Mouse (Mus musculus) frontal cortex, postnatal 14 days (tissue): ENCODE measurements around the gene A930017K11Rik.
A peak's percentile ranks its signal among the peaks of the same experiment; 100 is the strongest.

Source experiments
- DNase-seq, 2 experiments: peaks; one replicate each; pipeline ENCODE4 v3.0.0; 2022; ENCODE audit warnings: low spot score in 2 of 2

Gene A930017K11Rik

DNA sequence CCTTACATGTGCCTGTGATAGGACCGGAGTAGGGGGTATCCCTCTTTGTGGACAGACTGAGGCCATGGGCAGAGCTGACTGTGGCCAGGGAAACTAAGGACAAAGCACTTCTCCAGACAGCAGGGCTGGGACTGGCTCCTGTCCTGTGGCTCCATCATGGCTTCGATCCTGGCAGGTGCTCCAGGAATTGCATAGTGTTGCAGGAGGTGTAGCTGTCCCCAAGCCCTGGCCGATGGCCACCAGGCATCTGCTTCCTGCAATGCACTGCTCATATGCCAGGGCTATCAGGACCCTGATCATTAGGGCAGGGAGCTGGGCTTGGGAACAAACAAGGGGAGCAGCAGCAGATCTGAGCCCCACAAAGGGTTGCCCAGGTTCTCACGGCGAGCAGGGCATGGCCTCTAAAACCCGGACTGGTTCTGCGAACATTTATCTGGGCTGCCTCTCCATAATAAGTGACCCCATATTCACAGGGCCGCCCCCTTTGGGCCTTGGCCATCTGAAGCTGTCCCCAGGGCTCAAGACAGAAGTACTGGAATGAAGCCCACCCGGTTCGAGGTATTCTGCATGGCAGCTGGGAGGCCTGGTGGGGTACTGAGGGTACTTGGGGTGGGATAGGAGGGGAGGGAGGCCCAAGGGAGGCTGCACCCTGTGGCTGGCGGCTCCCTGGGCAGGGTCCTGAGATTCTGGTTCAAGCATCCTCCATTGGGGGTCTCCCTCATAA lies 6.6 kb upstream of the A930017K11Rik start:
- DNase-seq: no peak

DNA sequence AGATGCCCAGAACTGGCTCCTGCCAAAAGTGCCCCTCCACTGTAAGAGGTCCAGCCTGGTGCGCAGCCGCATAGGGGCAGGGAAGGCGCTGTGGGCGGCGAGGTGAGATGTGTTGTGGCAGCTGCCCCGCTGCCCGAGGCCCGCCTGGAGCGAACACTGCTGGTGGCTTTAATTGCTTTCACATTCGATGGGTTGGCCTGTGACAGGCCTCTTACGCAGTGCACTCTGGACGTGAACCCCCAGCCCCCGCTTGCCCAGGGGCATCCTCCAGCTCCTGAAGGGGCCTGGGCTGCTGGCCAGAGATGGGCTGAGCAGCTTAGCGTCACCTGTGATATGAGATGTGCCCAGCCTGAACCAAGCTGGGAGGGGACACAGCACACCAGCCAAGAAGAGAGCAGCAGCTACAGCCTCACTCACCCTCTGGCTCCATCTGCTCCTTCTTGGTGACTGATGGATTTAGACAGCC lies 5.3 kb upstream of the A930017K11Rik start:
- no peak for DNase-seq

DNA sequence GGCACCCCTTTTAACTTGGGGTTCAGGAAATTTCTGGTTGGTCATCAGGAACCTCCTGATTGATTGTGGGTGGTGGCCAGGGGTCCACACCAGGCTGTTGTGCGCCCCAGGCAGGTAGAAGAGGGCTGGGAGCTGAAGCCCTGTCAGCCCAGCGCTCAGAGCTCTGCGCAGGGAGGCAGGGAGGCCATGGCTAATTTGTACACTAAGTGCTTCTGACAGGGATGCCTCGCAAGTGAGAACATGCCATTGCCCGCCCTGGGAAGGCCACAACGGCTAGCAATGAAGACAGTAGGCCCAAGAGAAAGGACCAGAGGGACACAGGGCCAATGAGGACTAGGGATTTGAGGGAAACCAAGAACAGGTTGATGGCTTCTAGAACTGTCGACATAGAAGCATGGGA lies 4.3 kb upstream of the A930017K11Rik start:
- no peak for DNase-seq

DNA sequence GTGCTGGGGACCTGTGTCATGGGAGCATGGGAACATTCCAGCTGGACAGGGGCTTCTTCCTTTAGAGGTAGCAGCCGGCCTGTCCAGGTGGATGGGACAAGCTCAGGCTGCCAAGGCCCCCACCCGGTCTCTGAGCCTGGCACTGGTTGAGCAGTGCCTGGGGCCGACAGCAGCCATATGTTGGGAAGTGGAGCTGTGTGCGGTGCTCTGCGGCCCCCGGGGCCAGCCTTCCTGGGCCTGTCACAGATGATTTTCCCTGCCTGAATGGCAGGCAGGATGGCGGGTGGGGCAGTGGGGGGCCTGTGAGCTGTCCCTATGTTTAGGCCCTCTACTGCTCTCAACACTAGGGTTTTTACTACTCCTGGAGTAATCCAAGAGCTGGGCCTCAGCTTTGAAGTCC lies 3.8 kb upstream of the A930017K11Rik start:
- no peak for DNase-seq

DNA sequence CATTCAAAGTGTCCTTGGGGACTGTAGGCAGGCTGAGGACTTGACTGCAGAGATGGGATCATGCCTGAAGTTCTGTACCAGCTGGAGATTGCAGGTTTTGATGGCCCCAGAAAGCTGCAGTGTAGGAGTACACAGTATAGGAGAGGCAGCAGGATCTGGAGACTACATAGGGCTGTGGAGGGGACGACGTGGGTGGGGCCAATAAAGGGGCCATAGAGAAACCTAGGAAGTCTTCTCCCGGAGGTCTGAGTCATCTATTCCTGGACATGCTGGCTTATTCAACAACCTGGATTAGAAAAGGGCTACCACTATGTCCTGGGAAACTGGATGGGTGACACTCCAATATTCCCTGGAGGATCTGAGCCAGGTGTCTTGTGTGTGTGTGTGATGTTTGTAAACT lies 3.4 kb upstream of the A930017K11Rik start:
- no peak for DNase-seq

DNA sequence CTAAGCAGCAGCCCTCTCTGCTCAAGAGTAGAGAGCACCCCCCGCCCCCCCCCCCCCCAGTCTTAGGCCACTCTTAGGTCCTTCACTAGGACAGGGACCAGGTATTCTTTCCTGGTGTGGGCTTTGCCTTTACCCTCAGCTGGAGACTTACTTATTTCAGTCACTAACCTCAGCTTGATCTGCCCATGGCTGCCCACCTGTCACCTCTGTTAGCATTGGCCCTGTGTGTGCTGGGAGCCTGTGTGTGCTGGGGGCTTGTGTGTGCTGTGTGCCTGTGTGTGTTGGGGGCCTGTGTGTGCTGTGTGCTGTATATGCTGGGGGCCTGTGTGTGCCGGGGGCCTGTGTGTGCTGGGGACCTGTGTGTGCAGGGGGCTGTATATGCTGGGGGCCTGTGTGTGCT lies 2.3 kb upstream of the A930017K11Rik start:
- no peak for DNase-seq

DNA sequence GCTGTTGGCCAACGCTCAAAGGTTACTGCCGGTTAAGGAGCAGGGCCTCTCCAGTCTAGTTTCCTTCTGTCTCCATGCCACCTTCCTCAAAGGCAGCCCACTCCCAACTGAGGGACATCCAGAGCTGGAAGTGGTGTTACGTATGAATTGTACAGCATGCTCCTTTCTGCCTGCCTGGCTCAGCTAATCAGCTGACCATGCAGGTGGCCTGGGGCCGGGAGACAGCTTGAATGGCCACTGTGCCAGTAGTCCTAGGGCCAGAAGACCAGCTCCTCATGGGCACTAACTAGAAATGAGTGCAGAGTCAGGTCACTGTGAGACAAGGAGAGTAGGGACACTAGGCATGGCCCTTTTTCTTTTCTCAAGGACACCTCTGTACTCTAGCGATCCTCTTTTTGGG lies 796 bp upstream of the A930017K11Rik start:
- DNase-seq: no peak

DNA sequence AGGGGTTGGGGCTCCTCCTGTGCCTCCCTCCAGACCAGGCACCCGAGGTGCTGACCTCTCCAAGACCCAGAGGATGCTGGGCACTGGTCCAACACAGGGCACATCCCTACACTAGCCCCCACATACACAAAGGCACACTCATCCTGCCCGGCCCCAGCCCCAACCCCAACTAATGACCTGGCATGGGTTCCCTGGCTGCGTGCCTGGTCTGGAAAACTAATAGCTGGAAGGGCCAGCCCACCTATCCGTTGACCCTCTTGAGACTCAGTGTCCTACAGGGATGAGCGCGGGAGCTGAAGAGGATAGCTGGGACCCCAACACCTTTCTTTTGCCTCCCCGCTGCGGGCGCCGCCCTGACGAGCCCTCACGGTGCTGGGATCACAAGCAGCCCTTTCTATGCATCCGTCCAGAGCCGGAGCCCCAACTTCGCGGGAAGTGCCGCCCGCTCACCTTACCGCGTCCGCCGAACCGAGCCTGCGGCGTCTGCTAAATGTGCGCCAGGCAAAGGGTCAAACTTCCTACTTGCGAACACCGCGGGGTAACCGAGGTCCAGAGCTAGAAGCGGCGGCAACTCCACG lies 1.1 kb downstream of the A930017K11Rik start:
- DNase-seq: no peak

DNA sequence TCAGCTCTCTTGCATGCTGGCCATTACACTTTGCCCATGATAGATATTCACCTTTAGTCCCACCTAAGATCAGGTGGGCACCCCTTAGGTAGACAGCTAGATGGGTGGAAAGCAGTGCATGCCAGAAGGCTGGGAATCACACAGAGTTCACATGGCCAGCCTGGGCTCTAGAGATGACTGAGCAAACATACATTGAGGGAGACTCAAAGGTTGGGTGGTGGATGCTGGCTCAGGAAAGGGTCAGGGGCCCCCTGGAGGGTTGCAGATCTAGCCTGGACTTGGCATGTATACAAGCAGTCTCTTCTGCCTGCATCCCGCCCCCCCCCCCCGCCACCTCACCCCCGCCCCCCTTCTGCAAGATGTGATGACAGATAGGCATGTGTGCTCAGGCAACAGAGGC lies 1.7 kb downstream of the A930017K11Rik start:
- no peak for DNase-seq

DNA sequence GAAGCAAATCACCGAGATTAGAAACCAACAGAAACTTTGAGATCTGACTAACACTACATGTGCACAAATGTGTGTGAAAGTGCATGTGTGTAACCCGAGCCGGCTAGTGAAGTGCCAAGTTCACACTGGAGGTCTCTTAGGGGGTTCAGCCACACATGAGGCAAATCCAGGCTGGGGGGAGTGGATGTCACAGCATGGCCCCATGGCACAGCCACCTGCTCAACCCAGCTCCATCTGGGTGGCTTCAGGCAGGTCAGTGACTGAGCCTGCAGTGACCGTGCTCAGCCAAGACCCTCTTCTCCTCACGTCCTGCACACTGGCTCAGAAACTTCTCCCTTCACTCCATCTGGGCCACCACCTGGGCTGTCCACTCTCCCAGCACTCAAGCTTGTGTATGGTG lies 2.4 kb downstream of the A930017K11Rik start:
- DNase-seq: no peak

DNA sequence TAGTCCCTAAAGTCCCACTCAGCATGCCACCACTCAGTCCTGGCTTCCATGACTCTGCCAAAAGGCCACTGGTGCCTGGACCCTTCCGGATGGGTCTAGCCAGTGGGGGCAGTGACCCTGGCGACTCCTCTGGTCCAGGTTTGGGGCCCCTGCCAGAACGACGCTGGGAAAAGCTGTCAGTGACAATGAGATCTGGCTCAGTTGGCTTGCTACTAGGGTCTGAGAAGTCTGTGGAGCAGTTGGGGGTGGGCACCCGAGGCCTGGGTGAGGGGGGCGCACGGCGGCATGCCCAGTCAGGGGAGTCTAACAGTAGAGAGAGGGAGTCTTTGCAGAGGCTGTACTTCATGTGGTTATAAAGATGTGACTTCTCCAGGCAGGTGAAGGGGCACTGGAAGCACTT lies 4.3 kb downstream of the A930017K11Rik start:
- DNase-seq: no peak

DNA sequence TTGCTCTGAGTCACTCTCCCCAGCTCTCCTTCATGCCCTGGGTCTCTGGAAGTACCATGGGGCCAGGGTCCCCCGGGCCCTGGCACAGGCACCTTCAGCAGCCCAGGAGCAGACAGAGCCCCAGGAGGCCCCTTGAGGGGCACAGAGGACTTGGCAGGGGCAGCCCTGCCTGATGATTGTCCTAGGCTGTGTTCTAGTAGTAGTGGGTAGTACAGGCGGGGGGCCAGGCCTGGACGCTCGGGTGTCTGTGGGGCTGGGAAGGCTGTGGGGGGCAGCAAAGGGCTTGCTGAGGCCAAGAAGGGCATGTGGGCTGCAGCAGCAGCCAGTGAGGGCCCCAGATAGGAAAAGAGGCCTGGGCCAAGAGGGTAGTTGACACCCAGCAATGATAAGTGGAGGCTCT lies 4.8 kb downstream of the A930017K11Rik start:
- no peak for DNase-seq

DNA sequence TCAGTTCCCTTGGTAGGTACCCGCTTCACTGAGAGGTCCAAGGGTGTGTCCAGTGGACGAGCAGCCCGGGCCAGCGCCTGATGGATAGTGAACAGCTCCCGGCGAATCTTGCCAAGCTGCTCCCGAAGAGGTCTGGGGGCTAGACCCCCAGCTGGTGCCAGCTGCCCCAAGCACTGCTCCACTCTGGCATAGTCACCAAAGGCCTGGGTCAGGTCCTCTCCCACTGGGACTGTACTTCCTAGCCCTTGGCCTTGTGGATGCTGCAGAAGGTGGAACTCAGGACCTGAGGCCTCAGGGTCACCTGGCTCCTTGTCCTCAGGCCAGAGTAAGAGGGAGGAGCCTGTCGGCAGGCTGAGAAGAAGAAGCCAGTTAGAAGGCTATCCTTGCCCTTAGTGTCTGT lies 5.5 kb downstream of the A930017K11Rik start:
- no peak for DNase-seq

DNA sequence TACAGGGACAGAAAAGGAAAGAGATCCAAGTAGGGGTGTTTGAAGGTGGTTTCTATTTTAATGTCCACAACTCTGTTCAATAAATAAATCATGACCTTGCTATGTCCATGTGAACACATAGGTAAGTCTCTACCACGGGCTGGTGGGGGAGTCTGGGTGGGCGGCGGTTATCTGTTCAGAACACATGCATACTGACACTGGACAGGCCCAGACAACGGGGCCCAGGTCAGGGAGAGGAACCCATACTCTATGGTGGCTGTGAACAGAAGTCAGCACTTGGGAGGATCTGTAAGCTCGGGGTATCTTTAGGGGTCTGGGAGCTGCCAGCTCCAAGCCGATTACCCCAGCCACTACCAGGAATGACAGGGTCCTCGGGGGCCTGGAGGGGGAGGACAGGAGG lies 6.0 kb downstream of the A930017K11Rik start:
- DNase-seq: no peak

DNA sequence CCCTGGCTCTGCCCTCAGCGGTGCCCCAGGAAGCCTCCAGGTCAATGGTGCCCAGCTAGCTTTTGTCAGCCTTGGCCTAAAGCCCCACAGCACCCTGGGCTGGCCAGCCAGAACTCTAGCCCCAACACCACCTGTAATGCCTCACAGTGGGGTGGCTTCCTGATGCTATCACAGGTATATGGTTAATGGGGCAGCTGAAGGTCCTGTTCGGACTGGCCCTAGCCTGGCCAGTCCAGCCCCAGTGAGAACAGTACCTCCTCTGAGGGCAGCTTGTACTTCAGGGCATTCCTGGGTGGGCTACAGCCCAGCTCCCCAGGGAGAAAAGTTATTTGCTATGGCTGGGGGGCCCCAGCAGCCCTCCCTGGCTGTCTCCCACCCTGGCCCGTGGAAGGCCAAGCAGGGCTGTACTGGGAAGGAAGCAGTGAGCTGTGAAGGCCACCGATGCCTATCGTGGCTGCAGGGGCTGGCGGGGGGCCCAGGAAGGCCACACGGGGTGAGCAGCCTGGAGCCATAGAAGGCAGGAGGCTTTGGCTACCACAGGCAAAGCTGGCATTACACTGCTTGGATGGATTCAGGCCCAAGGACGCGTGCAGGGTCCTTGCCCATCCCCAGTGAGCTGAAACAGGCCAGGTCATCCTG lies 6.7 kb downstream of the A930017K11Rik start:
- DNase-seq: no peak

DNA sequence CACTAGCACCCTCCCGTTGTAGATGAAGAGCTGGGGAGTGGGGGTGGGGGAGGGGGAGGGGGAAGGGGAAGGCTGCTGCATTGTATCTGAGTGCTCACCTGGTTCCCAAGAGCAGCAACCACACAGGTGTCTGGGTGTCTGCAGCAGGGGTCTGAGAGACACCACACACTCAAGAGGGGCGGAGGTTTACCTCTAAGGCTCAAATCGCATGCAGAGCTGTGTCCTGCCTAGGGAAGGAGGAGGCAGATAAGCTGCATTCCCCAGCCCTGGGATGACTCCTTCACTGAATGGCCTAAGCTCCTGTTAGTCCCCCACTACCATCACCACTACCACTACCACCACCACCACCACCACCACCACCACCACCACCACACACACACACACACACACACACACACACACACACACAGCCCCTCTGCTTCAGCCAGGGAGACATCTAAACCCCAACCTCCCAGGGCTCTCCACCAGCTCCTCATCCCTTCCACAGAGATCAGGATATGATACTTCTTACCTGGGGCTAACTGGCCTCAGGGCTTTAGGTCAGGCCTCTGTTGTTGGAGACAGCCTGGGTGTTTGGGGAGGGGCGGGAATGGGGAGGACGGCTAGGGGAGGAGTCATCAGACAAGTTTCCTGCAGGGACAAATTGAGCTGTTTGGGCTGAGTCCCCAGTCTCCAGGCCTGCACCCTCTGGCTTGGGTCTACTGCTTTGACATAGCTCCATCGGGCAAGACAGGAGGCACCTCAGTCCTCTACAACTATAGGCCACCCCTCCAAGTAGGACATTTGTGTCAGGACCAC lies 7.8 kb downstream of the A930017K11Rik start, which contains the start of the genes Pigq and Nhlrc4:
Pigq (minus strand) TSS at position 571 of the 798 bp plus-strand sequence.
Nhlrc4 (minus strand) TSS at position 596 of the 798 bp plus-strand sequence.
- DNase-seq: no peak

DNA sequence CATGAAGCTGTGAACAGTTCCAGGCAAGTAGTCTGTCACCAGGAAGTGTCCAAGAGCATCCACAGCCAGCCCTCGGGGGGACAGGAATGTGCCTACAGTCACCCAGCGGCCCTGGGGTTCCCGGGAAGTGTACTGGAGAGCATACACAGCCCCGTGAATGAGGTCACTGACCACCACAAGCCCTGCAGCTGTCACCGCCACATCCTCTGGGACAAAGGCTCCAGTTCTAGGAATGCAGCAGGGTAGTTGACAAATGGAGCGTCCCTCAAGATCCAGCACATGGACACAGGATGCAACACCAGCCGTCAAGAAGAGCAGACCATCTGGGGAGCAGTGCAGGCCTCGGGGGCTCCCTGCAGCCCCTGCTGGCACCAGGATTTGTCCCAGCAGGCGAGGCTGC lies 8.6 kb downstream of the A930017K11Rik start:
- no peak for DNase-seq

DNA sequence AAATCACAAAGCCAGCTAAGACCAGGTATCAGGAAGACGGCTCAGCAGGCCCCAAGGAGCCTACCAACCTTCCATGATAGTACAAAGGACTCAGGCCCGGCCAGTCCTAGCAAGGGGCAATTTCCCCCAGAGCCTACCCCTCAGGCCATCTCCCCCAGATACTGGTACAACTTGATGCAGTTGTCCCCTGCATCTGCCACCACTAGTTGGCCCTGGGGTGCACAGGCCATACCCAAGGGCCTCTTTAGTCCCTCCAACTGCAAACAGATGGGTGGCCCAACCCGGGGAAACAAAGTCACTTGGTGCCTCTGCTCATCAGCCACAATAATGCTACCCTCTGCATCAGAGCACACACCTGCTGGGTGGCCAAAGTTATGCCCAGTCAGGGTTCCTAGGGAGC lies 9.1 kb downstream of the A930017K11Rik start:
- no peak for DNase-seq

DNA sequence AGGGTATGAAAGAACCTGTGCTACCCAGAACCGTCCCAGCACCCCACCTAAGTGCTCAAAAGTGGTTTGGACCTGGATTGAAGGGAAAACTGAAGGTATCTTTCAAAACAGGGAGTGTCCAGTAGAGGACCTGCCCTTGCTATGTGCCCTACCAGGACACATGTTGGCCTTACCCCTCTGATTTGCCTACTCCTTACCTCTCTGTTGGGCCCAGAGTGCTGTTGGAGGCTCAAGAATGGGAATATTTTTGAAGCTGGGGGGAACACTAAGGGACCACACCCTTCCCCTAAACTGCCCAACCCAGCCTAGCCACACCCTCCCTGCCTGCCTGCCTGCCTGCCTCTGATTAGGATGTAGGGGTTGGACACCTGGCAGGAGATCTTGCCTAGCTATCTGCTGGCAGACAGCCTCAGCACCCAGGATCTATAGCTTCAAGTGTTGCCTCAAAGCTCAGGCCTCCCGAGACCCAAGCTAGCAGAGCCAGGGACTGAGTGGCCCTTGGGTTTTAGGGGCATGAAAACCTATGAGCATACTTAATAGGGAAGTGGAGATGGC lies 9.7 kb downstream of the A930017K11Rik start:
- no peak for DNase-seq

DNA sequence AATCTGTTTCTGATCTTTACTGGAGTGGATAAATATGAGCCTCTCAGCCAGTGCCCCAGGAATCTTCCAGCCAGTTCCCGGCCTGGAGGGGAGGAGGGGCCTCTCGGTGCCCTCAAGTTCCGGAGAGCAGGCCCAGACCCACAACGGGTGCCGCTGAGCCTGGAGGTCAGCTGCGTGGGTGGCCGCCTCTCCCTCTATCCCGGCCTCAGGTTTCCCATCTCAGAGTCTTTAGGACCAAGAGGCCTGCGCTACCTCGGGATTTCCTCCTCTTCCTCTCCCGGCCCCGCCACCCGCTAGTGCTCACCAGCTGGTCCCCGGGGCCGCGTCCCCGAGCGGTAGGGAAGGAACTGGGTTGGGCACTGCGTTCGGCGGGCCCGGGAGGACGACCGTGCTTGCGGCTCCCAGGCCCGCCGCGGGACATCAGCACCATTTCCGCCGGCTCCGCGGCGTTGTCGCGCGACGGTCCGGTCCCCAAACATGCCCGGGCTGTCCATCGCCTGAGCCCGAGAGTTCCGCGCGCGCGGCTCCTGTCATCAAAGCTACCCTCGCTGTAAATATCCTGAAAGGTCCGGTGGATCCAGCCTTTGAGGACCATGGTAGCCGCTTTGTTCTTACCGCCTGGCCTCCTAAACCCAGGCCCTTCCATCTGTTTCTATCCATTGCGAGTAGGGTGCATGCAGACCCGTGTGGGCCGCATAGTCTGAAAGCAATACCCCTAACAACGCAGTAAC lies 10.7 kb downstream of the A930017K11Rik start:
- DNase-seq: peak; percentile 42 to 69

DNA sequence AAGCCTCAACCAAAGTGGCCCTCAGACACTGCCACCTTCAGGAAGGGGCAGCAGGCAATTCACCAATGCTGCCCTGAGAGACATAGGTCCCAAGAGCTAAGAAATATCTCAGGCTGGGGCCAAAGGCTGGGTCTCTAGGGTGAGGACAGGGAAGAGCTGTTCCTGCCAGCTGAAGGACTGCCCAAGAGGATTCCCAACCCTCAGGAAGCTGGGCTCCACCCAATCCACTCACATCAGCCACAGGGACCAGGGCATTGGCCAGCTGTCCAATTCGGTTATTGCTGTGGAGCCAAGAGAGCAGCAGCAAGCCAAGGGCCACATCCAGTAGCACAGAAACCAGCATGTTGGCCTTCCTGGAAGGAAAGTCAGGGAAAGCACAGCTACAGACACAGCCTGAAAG lies 17.8 kb downstream of the A930017K11Rik start:
- no peak for DNase-seq
